Mouse (Mus musculus) MEL-GATA-1-ER (cell line): ENCODE results near the gene Tbl1x.
A peak's percentile ranks its signal among the peaks of the same experiment; 100 is the strongest.

ENCODE experiments used
- DNase-seq: peaks from one replicate; pipeline ENCODE4 v3.0.0-alpha.2; 2012; ENCODE audit warnings: low read depth; ENCODE audit errors: extremely low read depth

Gene Tbl1x

GRCm38 (mm10) chrX:77607488-77607887, 96.7 kb downstream of the Tbl1x start:
- no peak for DNase-seq

DNA sequence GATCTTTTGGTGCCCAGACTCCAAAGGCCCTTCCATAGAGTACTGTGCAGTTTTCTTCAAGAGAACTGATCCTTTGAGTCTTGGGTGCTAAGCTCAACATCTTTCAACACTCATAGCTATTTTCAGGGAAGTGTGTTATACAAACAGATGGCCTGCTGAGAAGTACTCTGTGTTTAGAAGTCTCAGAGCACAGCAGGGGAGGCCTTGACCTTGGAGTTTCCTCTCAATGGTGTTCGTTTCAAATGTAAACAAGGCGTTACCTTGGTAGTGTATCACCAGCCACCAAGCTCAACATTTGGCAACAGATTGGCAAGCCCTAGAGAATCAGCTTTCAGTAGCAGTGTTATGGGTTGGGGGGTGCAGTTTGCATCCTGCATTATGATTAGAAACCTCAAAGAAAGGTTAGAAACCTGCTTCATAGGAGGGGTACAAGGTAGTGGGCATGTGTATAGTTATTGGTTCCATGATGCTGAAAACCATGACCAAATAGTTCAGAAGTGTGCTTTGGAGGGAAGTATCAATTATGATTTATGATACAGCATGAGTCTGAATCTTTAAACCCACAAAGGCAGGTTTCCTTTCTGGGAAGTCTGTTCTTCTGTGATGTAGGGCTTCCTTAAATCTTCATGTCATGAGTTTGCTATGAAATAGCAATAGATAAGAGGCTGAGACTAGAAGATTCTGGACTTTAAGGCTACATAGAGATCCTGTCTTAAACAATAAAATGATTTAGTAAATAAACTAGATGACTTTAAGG, 98.3 kb downstream of the Tbl1x start:
- DNase-seq, result no peak

- no peak for DNase-seq
Measured at GRCm38 (mm10) chrX:77611938-77612337, 101.1 kb downstream of the Tbl1x start.

GRCm38 (mm10) chrX:77613041-77613440, 102.2 kb downstream of the Tbl1x start:
- DNase-seq, result no peak

DNA sequence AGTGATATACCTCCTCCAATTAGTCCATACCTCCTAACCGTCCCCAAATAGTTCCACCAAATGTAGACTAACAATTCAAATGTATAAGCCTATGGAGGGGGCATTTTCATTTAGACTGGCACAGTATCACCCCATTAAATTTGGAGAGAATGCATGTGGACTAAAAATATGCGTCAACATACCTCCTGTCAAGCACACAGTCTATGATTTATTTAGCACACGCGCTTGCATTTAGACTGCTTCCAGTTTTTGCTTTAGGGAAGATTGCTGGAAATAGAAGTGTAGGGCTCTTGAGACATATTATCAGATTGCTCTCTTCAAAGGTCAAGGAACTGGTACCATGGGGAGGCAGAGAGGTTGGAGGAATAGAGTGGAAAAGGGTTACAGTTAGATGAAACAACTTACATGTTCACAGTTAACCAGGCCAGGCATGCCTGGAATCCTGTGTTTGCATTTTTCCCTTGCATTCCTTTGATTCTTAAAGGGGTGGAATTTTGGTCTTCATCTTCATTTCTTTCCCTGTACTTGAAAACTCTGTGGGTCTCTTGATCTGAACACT, 105.0 kb downstream of the Tbl1x start:
- DNase-seq, result no peak

GRCm38 (mm10) chrX:77617368-77618144, 106.7 kb downstream of the Tbl1x start:
- DNase-seq, result no peak

- DNase-seq, result no peak
Measured at GRCm38 (mm10) chrX:77630439-77630838, 119.6 kb downstream of the Tbl1x start.

DNA sequence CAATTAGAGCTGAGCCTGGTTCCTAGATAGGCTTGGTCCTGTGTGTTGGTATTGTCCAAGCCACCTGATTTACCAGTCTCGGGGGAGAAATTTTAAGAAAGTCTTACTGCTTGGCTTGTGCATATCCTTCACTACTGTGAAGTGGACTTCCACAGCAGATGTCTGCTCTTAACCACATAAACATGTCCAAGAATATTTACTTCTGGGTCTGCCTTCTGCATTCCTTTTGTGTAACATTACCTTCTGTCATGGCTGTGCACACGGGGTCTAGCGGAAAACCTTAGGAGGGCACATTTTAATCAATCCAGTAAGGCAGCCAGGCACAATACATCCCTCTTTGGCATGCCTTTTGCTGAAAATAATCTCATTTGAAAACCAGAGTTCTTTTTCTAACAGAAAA, 125.7 kb downstream of the Tbl1x start:
- DNase-seq, result no peak

DNA sequence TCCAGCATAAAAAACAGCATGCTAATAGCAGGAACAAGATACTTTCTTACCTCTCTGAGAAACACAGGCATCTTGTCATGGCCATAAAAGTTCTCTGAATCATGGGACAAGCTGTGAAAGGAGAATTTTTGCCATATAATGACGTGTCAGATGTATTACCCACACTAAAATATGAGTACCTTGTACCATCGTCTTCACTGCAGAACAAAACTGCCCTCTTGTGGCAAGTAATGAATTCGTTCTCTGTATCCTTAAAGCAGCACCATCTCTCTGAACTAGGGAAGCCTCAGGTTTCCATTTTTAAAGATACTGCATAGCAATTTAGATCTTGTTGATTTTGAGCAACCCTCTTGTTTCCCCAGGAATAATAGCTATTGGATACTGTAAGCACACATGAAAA, 127.3 kb downstream of the Tbl1x start:
- peak; percentile 21 for DNase-seq

DNA sequence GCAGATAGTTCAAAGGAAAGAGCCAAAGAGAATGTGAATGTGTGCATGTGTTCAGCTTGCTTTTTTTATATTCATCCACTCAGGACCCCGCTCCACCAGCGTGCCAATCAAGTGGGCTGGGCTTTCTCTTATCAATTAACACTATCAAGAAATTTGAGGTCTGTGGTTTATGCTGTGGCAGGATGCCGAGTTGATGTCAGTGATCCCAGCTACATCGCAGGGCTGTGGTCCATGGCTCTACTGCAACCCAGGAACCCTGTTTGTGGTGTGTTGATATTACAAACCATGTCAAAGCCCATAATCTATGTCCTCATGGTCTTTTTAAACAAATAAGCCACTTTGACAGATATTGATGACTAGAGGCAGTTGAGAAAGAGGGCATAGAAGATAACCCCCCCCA, 129.5 kb downstream of the Tbl1x start:
- no peak for DNase-seq

GRCm38 (mm10) chrX:77646164-77646563, 135.4 kb downstream of the Tbl1x start:
- DNase-seq, result no peak

DNA sequence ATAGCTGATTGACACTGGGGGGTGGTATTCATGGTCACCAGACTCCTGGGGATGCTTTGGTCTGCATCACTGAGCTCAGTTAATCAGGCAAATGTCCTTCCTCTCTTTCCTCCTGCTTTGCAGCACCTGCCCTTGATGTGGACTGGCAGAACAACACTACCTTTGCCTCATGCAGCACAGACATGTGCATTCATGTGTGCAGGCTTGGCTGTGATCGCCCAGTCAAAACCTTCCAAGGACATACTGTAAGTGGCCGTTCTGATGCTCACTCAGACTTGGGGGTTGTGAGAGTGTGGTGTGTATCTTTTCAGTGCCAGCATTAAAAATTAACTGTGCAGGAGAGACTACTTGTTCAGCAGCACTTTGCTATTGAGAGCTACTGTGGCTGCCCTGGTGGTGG, 139.4 kb downstream of the Tbl1x start:
- no peak for DNase-seq

DNA sequence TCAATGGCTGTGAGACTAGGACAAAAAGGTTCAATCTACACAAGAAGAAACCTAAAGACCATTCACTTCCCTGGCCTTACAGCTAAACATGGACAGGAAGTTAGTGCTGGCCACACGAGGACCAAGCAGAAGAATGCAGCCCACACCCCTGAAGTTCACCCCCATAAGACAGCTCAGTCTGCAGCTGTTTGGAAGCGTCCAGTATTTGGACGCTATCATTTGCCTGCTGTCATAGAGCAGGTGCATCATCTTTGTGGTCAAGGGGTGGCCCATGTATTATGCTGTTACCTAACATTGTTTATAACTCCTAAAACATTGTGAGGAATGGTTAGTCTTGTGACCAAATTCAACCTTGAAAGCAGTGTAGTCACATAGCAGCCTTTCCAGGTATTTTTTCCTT, 151.2 kb downstream of the Tbl1x start:
- DNase-seq, result no peak

GRCm38 (mm10) chrX:77663276-77663675, 152.5 kb downstream of the Tbl1x start:
- DNase-seq, result no peak

DNA sequence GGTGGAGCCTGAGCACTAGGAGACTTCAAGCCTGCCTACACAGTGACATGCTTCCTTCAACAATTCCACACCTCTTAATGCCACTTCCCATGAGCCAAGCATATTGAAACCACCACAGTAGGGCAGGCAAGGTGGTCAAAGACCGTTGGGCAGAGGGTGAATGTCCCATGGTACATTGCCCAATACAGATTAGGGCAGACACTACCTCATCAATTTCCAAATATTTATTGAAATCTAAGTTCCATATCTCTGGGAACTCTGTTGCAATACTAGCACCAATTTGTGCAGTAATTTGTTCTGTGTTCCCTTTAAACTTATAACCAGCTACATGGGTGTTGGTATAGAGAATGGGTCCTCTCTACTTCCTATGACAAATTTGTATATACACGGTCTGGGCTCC, 154.2 kb downstream of the Tbl1x start:
- DNase-seq, result no peak

DNA sequence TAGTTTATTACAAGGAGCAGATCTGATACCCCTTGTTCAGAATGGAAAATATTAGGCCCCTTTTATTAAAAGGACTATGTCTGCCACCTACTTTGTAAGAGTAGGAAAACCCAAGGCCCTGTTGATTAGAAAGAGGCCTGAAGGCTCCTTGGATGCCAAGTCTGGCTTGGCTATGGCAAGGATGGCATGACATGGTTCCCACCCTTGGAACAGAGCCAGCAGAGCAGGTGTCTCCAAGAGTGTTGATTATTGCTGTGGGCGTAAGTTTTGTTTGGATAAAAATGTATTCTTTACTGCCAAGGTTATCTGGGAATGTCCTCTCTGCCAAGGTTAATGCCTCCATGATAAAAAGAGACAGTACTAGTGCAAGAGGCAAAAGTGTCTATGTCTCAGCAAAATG, 156.1 kb downstream of the Tbl1x start:
- no peak for DNase-seq

DNA sequence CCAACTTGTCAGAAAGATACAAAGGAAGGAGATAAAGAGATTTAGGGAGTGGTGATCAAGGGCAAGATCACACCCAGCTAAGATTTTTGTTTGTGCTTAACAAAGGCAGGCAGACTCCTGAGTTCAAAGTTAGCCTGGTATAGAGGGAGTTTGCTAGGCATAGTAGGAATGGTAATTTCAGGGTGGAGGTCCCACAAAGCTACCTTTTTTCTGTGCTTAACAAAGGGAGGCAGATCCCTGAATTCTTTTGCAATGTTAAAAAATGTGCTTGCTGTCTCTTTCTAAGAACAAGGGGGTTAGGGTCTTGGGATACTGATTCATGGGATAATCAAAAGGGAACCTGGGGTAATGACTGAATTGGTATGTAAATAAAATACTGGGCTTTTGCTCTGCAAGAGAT, 156.6 kb downstream of the Tbl1x start:
- no peak for DNase-seq

DNA sequence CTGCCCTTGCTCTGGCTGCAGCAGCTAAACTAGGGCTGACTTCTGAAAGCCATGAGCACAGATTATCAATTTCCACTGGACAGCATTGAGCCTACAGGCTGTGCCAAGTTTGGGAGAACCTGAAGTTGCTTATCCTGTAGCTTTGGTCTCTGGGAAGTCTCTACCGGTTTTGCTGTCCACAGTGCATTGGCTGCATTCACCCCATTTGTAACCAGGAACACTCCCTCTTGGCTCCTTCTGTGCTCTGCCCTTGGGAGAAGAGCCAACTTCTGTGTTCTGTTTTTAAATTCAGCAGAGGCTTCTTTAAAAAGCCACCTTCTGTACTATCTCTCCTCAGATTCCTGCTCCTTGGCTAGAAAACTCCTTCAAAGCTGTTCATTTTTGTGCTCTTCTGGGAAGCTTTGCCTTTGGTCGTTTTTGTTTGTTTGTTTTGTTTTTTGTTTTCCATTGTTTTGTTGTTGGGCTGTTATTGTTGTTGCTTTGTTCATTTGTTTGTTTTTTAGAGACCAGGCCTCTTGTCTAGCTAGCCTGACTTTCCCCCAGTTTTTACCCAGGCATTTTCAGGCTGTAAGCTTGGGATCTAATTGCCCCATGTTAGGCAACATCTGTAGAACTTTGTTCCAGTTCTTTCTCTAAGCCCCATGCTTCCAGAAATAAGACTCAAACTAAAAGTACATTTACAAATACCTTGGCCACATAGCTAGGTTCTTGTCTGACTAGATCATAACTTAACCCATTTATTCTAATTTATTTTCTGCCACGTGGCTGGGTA, 159.2 kb downstream of the Tbl1x start:
- no peak for DNase-seq
